In genomic region chr5:30617851-30618250, GRCm38 (mm10) we compare ENCODE assay signal across 8 mouse cellular contexts. TPM values are rescaled to one million over a fixed set of nuclear protein-coding genes. Genes with fewer than 3 reads are reported as not detected.
DNase-seq lines count a peak whose midpoint lies in the region; ATAC-seq lines count a peak whose summit lies in the region.

No protein-coding gene starts in this region.

- H3K9me3 ChIP-seq in heart, embryonic 13.5 days: no peaks in the 10 kb centered on the region
- no peaks in the 10 kb centered on the region for H3K9me3 ChIP-seq in forebrain, embryonic 12.5 days

- DNase-seq in urinary bladder, postnatal 25 days (ENCODE audit: low spot score): peak; percentile 14
- no peak for DNase-seq in urinary bladder, adult 18-20 months (ENCODE audit: low spot score in 2 of 2)
- peak; percentile 64 for DNase-seq in large intestine, adult 2 months (ENCODE audit: low read depth, low spot score)
- no peak for DNase-seq in frontal cortex, postnatal 25 days (ENCODE audit: low spot score in 2 of 2)
- no peak for DNase-seq in spleen, adult 18-20 months
- DNase-seq in thymus, postnatal 0 days (ENCODE audit: low spot score): no peak

- ATAC-seq in heart, embryonic 13.5 days (ENCODE audit: extremely low read depth, insufficient number of reproducible peaks, low FRiP score, low TSS enrichment): no peak
- ATAC-seq in forebrain, embryonic 12.5 days (ENCODE audit: low FRiP score): no peak

- peak overlapping the region; percentile 95 for H3K27ac ChIP-seq in heart, embryonic 13.5 days (replicated peaks)
- H3K27ac ChIP-seq in forebrain, embryonic 12.5 days: no peak overlapping the region

- WGBS in heart, embryonic 13.5 days: 22% methylated on average over 11 of the region's 11 CpGs
- WGBS in large intestine, adult 2 months: 16% methylated on average over 11 of the region's 11 CpGs
- WGBS in forebrain, embryonic 12.5 days: 31% methylated on average over 11 of the region's 11 CpGs

- peaks cover 24% of the 10 kb centered on the region for H3K27me3 ChIP-seq in heart, embryonic 13.5 days (replicated peaks)
- peaks cover 44% of the 10 kb centered on the region for H3K27me3 ChIP-seq in forebrain, embryonic 12.5 days

- peak overlapping the region; percentile 38 for H3K4me2 ChIP-seq in heart, embryonic 13.5 days
- no peak overlapping the region for H3K4me2 ChIP-seq in forebrain, embryonic 12.5 days

- H3K4me1 ChIP-seq in heart, embryonic 13.5 days: peaks cover 74% of the 10 kb centered on the region
- H3K4me1 ChIP-seq in forebrain, embryonic 12.5 days: peaks cover 25% of the 10 kb centered on the region

- H3K36me3 ChIP-seq in heart, embryonic 13.5 days: no peaks in the 10 kb centered on the region; the same call in 1 of the 2 replicates
- no peaks in the 10 kb centered on the region for H3K36me3 ChIP-seq in forebrain, embryonic 12.5 days (replicated peaks)

- no peak overlapping the region; the same call in 1 of the 2 replicates for H3K4me3 ChIP-seq in heart, embryonic 13.5 days
- no peak overlapping the region for H3K4me3 ChIP-seq in forebrain, embryonic 12.5 days (replicated peaks)

- H3K9ac ChIP-seq in heart, embryonic 13.5 days: peak overlapping the region; percentile 38
- H3K9ac ChIP-seq in forebrain, embryonic 12.5 days: no peak overlapping the region

RNA-seq across cellular contexts. Expression of gene Kcnk3, which starts 29.9 kb away (rescaled TPM):
- 28.9 and 29.1 TPM in 2 replicates for polyA plus RNA-seq in heart, embryonic 13.5 days (2015; fragmentation: Nextera tagmentation; extraction: Ambion mirVana)
- 11.4 and 12.4 TPM in 2 replicates for polyA plus RNA-seq in large intestine, adult 2 months (2012; rRNA removed)
- polyA plus RNA-seq in forebrain, embryonic 12.5 days (2016; fragmentation: Nextera tagmentation; extraction: Ambion mirVana): 0.54 and 0.64 TPM in 2 replicates
- polyA plus RNA-seq in thymus, postnatal 0 days (2015; fragmentation: Nextera tagmentation; extraction: Ambion mirVana): 0.37 and 0.39 TPM in 2 replicates

RNA-seq across cellular contexts. Expression of gene Slc35f6, which starts 29.9 kb away (rescaled TPM):
- polyA plus RNA-seq in heart, embryonic 13.5 days (2015; fragmentation: Nextera tagmentation; extraction: Ambion mirVana): 21.9 and 22.6 TPM in 2 replicates
- polyA plus RNA-seq in large intestine, adult 2 months (2012; rRNA removed): 49.1 and 76.1 TPM in 2 replicates
- polyA plus RNA-seq in forebrain, embryonic 12.5 days (2016; fragmentation: Nextera tagmentation; extraction: Ambion mirVana): 22.0 and 24.6 TPM in 2 replicates
- 12.5 and 14.4 TPM in 2 replicates for polyA plus RNA-seq in thymus, postnatal 0 days (2015; fragmentation: Nextera tagmentation; extraction: Ambion mirVana)

RNA-seq across cellular contexts. Expression of gene Cenpa, which starts 48.7 kb away (rescaled TPM):
- polyA plus RNA-seq in heart, embryonic 13.5 days (2015; fragmentation: Nextera tagmentation; extraction: Ambion mirVana): 259 TPM in 2 replicates
- 53.2 and 53.8 TPM in 2 replicates for polyA plus RNA-seq in large intestine, adult 2 months (2012; rRNA removed)
- 325 and 333 TPM in 2 replicates for polyA plus RNA-seq in forebrain, embryonic 12.5 days (2016; fragmentation: Nextera tagmentation; extraction: Ambion mirVana)
- polyA plus RNA-seq in thymus, postnatal 0 days (2015; fragmentation: Nextera tagmentation; extraction: Ambion mirVana): 339 and 404 TPM in 2 replicates

Comparison
In these comparisons a context has a peak if more than half of its experiments do, and no peak if none do; other contexts are left out.
1. DNase-seq: peak in urinary bladder, postnatal 25 days (single experiment) and large intestine, adult 2 months (single experiment); none in urinary bladder, adult 18-20 months (0 of 2), frontal cortex, postnatal 25 days (0 of 2), spleen, adult 18-20 months (0 of 2) and thymus, postnatal 0 days (single experiment).